Mouse (Mus musculus) right cerebral cortex, adult 18-20 months (tissue): ENCODE data around the gene Gm20792.
"Not testable (repeated sequence)": the region's sequence is repeated elsewhere in the genome, so short reads cannot be mapped to it uniquely, and the experiment has no call there.

Experiments used
- DNase-seq: peaks from one replicate; pipeline ENCODE4 v3.0.0; 2022; ENCODE audit warnings: mixed read lengths

The Gm20792 gene

GRCm38 (mm10) chrY:48311555-48311954, at the start of gene Gm20792:
Gm20792 (plus strand) TSS chrY:48311855.
- not testable (repeated sequence) for DNase-seq
